Mouse (Mus musculus) heart, embryonic 13.5 days (tissue): Measurements from ENCODE around the gene Il18bp. TPM values are rescaled to one million over a fixed set of nuclear protein-coding genes. Genes with fewer than 3 reads are reported as not detected.
"Not testable (repeated sequence)": the region's sequence is repeated elsewhere in the genome, so short reads cannot be mapped to it uniquely, and the experiment has no call there.

Experiments
- ATAC-seq: fragments of 200-750 bp; cut with Nextera tagmentation; 2 replicates; pipeline ENCODE4 v1.8.0; 2017; ENCODE audit warnings: moderate TSS enrichment; ENCODE audit not compliant: insufficient number of reproducible peaks, low FRiP score, low TSS enrichment; ENCODE audit errors: extremely low read depth
- H3K27ac ChIP-seq: fragments of 300-500 bp; sonication (generic); replicated peaks from 2 replicates; pipeline ENCODE4 v1.5.1; 2015; ENCODE audit warnings: moderate library complexity, mild to moderate bottlenecking, inconsistent platforms
- H3K27me3 ChIP-seq: fragments of 300-500 bp; sonication (generic); replicated peaks from 2 replicates; pipeline ENCODE4 v1.6.1; 2015; ENCODE audit warnings: mild to moderate bottlenecking, inconsistent platforms
- H3K36me3 ChIP-seq: fragments of 300-500 bp; sonication (generic); 2 replicates; pipeline ENCODE4 v1.6.1; 2015; ENCODE audit warnings: mild to moderate bottlenecking, inconsistent platforms
- H3K4me1 ChIP-seq: fragments of 300-500 bp; sonication (generic); 2 replicates; pipeline ENCODE4 v1.6.1; 2015; ENCODE audit warnings: inconsistent platforms
- H3K4me2 ChIP-seq: fragments of 300-500 bp; sonication (generic); 2 replicates; pipeline ENCODE4 v1.6.1; 2015; ENCODE audit warnings: inconsistent platforms, mild to moderate bottlenecking, moderate library complexity
- H3K4me3 ChIP-seq: fragments of 300-500 bp; sonication (generic); 2 replicates; pipeline ENCODE4 v1.5.1; 2015; ENCODE audit warnings: moderate library complexity, mild to moderate bottlenecking, inconsistent platforms
- H3K9ac ChIP-seq: fragments of 300-500 bp; sonication (generic); 2 replicates; pipeline ENCODE4 v1.6.1; 2015; ENCODE audit warnings: inconsistent platforms, mild to moderate bottlenecking, moderate library complexity
- H3K9me3 ChIP-seq: fragments of 300-500 bp; sonication (generic); 2 replicates; pipeline ENCODE4 v1.6.1; 2016; ENCODE audit warnings: inconsistent platforms
- WGBS: fragments of 180-500 bp; shearing (Covaris S2); methylation state at CpG from one replicate; pipeline ENCODE4 v1.1.7; 2015; ENCODE audit warnings: mixed read lengths; 5-methylcytosine and 5-hydroxymethylcytosine counted together
- polyA plus RNA-seq: library from polyadenylated mRNA; unstranded; fragments of >200 nt; fragmentation: Nextera tagmentation; extraction: Ambion mirVana; gene quantifications from 2 replicates; pipeline ENCODE4 v1.2.1, GENCODE M21; 2015

The Il18bp gene
- polyA plus RNA-seq, 1 experiment from 2014 or later: 1.5 TPM

GRCm38 (mm10) chr7:102034904-102035303 is 16.4 kb upstream of the Il18bp start:
- no peak overlapping the region for H3K9ac ChIP-seq
- H3K9me3 ChIP-seq: no peaks in the 10 kb centered on the region
- H3K4me1 ChIP-seq: no peaks in the 10 kb centered on the region
- no peak overlapping the region for H3K4me2 ChIP-seq
- ATAC-seq: no peak
- H3K27ac ChIP-seq: no peak overlapping the region
- no peak overlapping the region for H3K4me3 ChIP-seq
- WGBS: 89% methylated on average over 1 of the region's 1 CpGs
- H3K27me3 ChIP-seq: no peaks in the 10 kb centered on the region
- H3K36me3 ChIP-seq: peaks cover 95% of the 10 kb centered on the region

- no peak overlapping the region for H3K4me3 ChIP-seq
- 82% methylated on average over 2 of the region's 2 CpGs for WGBS
- no peak overlapping the region for H3K4me2 ChIP-seq
- no peaks in the 10 kb centered on the region for H3K4me1 ChIP-seq
- H3K27ac ChIP-seq: no peak overlapping the region
- no peak overlapping the region for H3K9ac ChIP-seq
- H3K9me3 ChIP-seq: no peaks in the 10 kb centered on the region
- no peaks in the 10 kb centered on the region for H3K27me3 ChIP-seq
- peaks cover 88% of the 10 kb centered on the region for H3K36me3 ChIP-seq
- no peak for ATAC-seq
Measured at GRCm38 (mm10) chr7:102025187-102026119, 7.0 kb upstream of the Il18bp start.

GRCm38 (mm10) chr7:102023821-102024220 is 5.3 kb upstream of the Il18bp start:
- H3K27me3 ChIP-seq: no peaks in the 10 kb centered on the region
- ATAC-seq: no peak
- H3K4me2 ChIP-seq: no peak overlapping the region
- peaks cover 94% of the 10 kb centered on the region for H3K36me3 ChIP-seq
- H3K4me1 ChIP-seq: no peaks in the 10 kb centered on the region
- no peak overlapping the region for H3K9ac ChIP-seq
- no peaks in the 10 kb centered on the region for H3K9me3 ChIP-seq
- WGBS: 87% methylated on average over 9 of the region's 9 CpGs
- H3K27ac ChIP-seq: no peak overlapping the region
- no peak overlapping the region for H3K4me3 ChIP-seq

GRCm38 (mm10) chr7:102020934-102021333 is 2.4 kb upstream of the Il18bp start:
- H3K9ac ChIP-seq, H3K9me3 ChIP-seq, H3K4me2 ChIP-seq, ATAC-seq, H3K27me3 ChIP-seq, H3K4me3 ChIP-seq, H3K27ac ChIP-seq: not testable (repeated sequence)
- H3K4me1 ChIP-seq: peaks cover 18% of the 10 kb centered on the region; the same call in 1 of the 2 replicates
- H3K36me3 ChIP-seq: peaks cover 98% of the 10 kb centered on the region
- WGBS: 91% methylated on average over 2 of the region's 2 CpGs

- 56% methylated on average over 3 of the region's 3 CpGs for WGBS
- Histone ChIP-seq H3K9ac (no peak overlapping the region), H3K9me3 (no peaks in the 10 kb centered on the region), H3K4me2 (no peak overlapping the region), H3K36me3 (peaks cover 98% of the 10 kb centered on the region), H3K27ac (no peak overlapping the region), H3K4me3 (no peak overlapping the region), H3K4me1 (peaks cover 18% of the 10 kb centered on the region; the same call in 1 of the 2 replicates), H3K27me3 (no peaks in the 10 kb centered on the region)
- ATAC-seq: no peak
Measured at GRCm38 (mm10) chr7:102019362-102019761, 872 bp upstream of the Il18bp start.

GRCm38 (mm10) chr7:102018034-102018433 is 456 bp downstream of the Il18bp start:
- H3K4me3 ChIP-seq: no peak overlapping the region
- peaks cover 18% of the 10 kb centered on the region; the same call in 1 of the 2 replicates for H3K4me1 ChIP-seq
- ATAC-seq: no peak
- peak overlapping the region; percentile 63 for H3K27ac ChIP-seq
- H3K9ac ChIP-seq: no peak overlapping the region
- WGBS: 64% methylated on average over 7 of the region's 7 CpGs
- H3K27me3 ChIP-seq: no peaks in the 10 kb centered on the region
- no peak overlapping the region for H3K4me2 ChIP-seq
- H3K36me3 ChIP-seq: peaks cover 100% of the 10 kb centered on the region
- H3K9me3 ChIP-seq: no peaks in the 10 kb centered on the region

- Histone ChIP-seq H3K4me1 (peaks cover 18% of the 10 kb centered on the region; the same call in 1 of the 2 replicates), H3K9me3 (no peaks in the 10 kb centered on the region), H3K9ac (0 out of 2 replicates have a peak overlapping the region, but pooled peaks have one; percentile 19), H3K4me3 (no peak overlapping the region), H3K27me3 (no peaks in the 10 kb centered on the region), H3K27ac (peak overlapping the region; percentile 63; the same call in 1 of the 2 replicates), H3K36me3 (peaks cover 100% of the 10 kb centered on the region), H3K4me2 (peak overlapping the region; percentile 11; the same call in 1 of the 2 replicates)
- no peak for ATAC-seq
- whole genome bisulfite sequencing: 75% methylated on average over 5 of the region's 5 CpGs
Measured at GRCm38 (mm10) chr7:102017452-102017851, 1.0 kb downstream of the Il18bp start.

- Histone ChIP-seq H3K27me3 (no peaks in the 10 kb centered on the region), H3K4me3 (no peak overlapping the region), H3K9ac (0 out of 2 replicates have a peak overlapping the region, but pooled peaks have one; percentile 19), H3K36me3 (peaks cover 100% of the 10 kb centered on the region), H3K27ac (no peak overlapping the region), H3K9me3 (no peaks in the 10 kb centered on the region), H3K4me2 (no peak overlapping the region), H3K4me1 (peaks cover 18% of the 10 kb centered on the region; the same call in 1 of the 2 replicates)
- ATAC-seq: no peak
- 78% methylated on average over 4 of the region's 4 CpGs for WGBS
Measured at GRCm38 (mm10) chr7:102016936-102017335, 1.6 kb downstream of the Il18bp start.

- WGBS: 79% methylated on average over 2 of the region's 2 CpGs
- ATAC-seq: no peak
Measured at GRCm38 (mm10) chr7:102014995-102015394, 3.5 kb downstream of the Il18bp start.

GRCm38 (mm10) chr7:102013416-102013815 is 5.1 kb downstream of the Il18bp start:
- Histone ChIP-seq H3K27ac (no peak overlapping the region), H3K27me3 (no peaks in the 10 kb centered on the region), H3K9ac (no peak overlapping the region), H3K36me3 (peaks cover 100% of the 10 kb centered on the region), H3K4me1 (peaks cover 17% of the 10 kb centered on the region; the same call in 1 of the 2 replicates), H3K9me3 (no peaks in the 10 kb centered on the region), H3K4me2 (no peak overlapping the region), H3K4me3 (no peak overlapping the region)
- ATAC-seq: no peak
- WGBS: 89% methylated on average over 8 of the region's 8 CpGs

More at GRCm38 (mm10) chr7:102014995-102015394, 3.5 kb downstream of the Il18bp start:
- no peak overlapping the region for H3K9ac ChIP-seq
- H3K27me3 ChIP-seq: no peaks in the 10 kb centered on the region
- H3K4me2 ChIP-seq: no peak overlapping the region
- H3K4me1 ChIP-seq: peaks cover 18% of the 10 kb centered on the region; the same call in 1 of the 2 replicates
- no peaks in the 10 kb centered on the region for H3K9me3 ChIP-seq
- H3K4me3 ChIP-seq: no peak overlapping the region
- peaks cover 100% of the 10 kb centered on the region for H3K36me3 ChIP-seq
- no peak overlapping the region for H3K27ac ChIP-seq

GRCm38 (mm10) chr7:102011855-102012254 is 6.6 kb downstream of the Il18bp start:
- ATAC-seq: no peak
- H3K4me3 ChIP-seq: no peak overlapping the region
- no peaks in the 10 kb centered on the region for H3K9me3 ChIP-seq
- WGBS: 92% methylated on average over 9 of the region's 9 CpGs
- no peaks in the 10 kb centered on the region for H3K27me3 ChIP-seq
- 0 out of 2 replicates have a peak overlapping the region, but pooled peaks have one; percentile 15 for H3K27ac ChIP-seq
- H3K4me2 ChIP-seq: no peak overlapping the region
- H3K4me1 ChIP-seq: peaks cover 1% of the 10 kb centered on the region; the same call in 1 of the 2 replicates
- H3K36me3 ChIP-seq: peaks cover 100% of the 10 kb centered on the region
- H3K9ac ChIP-seq: no peak overlapping the region
